Mouse (Mus musculus) layer of hippocampus, adult 2 months (tissue): ENCODE measurements around the gene Klri1. TPM values are rescaled to one million over a fixed set of nuclear protein-coding genes. Genes with fewer than 3 reads are reported as not detected.
"Not testable (repeated sequence)": the region's sequence is repeated elsewhere in the genome, so short reads cannot be mapped to it uniquely, and the experiment has no call there.

Source experiments
- DNase-seq, 2 experiments: peaks; one replicate each; pipeline ENCODE4 v3.0.0; 2022; ENCODE audit warnings: low spot score in 2 of 2
- H3K27ac ChIP-seq: fragments of 200-600 bp; 2 replicates; pipeline ENCODE4 v1.8.1; 2022
- H3K4me3 ChIP-seq: fragments of 200-600 bp; 2 replicates; pipeline ENCODE4 v1.8.1; 2022; ENCODE audit warnings: mild to moderate bottlenecking
- CTCF ChIP-seq: fragments of 200-600 bp; conservative IDR thresholded peaks from 2 replicates; pipeline ENCODE4 v1.8.1; 2022; ENCODE audit warnings: antibody characterized with exemption, mild to moderate bottlenecking, moderate library complexity
- long read RNA-seq, 2 experiments: library from polyadenylated mRNA; stranded (forward); transcript quantifications; one replicate each; pipeline ENCODE4 v2.0.0; 2021; ENCODE audit warnings: borderline mapping rate in 2 of 2
- total RNA-seq, 2 experiments: library from RNA; stranded (reverse); gene quantifications; 2 replicates each; pipeline ENCODE4 v1.2.3; 2021

The Klri1 gene
- not detected for total RNA-seq
- long read RNA-seq, experiment 1, result 0 reads
- long read RNA-seq, experiment 2, result 0 reads

- TF ChIP-seq CTCF, result no peak
- Histone ChIP-seq H3K27ac (no peak within 1 kb of the TSS), H3K4me3 (no peak within 1 kb of the TSS)
- no peak for DNase-seq
Measured at GRCm38 (mm10) chr6:129717032-129717431, at the start of gene Klri1. Gene Klri1, minus strand, starts transcription at chr6:129717132.

GRCm38 (mm10) chr6:129747654-129748032 lies 30.7 kb upstream of the Klri1 start:
- H3K4me3 ChIP-seq, result no peak overlapping the region
- no peak overlapping the region for H3K27ac ChIP-seq
- TF ChIP-seq CTCF, result no peak
- no peak for DNase-seq

- Histone ChIP-seq H3K27ac (no peak overlapping the region), H3K4me3 (no peak overlapping the region)
- TF ChIP-seq CTCF, result no peak
- no peak for DNase-seq
Measured at GRCm38 (mm10) chr6:129747016-129747653, 30.2 kb upstream of the Klri1 start.

- no peak for TF ChIP-seq CTCF
- H3K4me3 ChIP-seq, result no peak overlapping the region
- no peak for DNase-seq
- H3K27ac ChIP-seq, result no peak overlapping the region
Measured at GRCm38 (mm10) chr6:129746151-129746550, 29.2 kb upstream of the Klri1 start.

- no peak for TF ChIP-seq CTCF
- Histone ChIP-seq H3K27ac (no peak within 1 kb of the TSS), H3K4me3 (no peak within 1 kb of the TSS)
- no peak for DNase-seq
Measured at GRCm38 (mm10) chr6:129740069-129740721, 23.3 kb upstream of the Klri1 start, which contains the start of gene Klri2. Gene Klri2, minus strand, starts transcription at chr6:129740484.

- Histone ChIP-seq H3K27ac (no peak overlapping the region), H3K4me3 (no peak overlapping the region)
- DNase-seq, result no peak
- TF ChIP-seq CTCF, result no peak
Measured at GRCm38 (mm10) chr6:129736414-129736813, 19.5 kb upstream of the Klri1 start.

- Histone ChIP-seq H3K4me3 (no peak overlapping the region), H3K27ac (no peak overlapping the region)
- DNase-seq, result no peak
Measured at GRCm38 (mm10) chr6:129727237-129727636, 10.3 kb upstream of the Klri1 start.

GRCm38 (mm10) chr6:129721390-129721789 lies 4.5 kb upstream of the Klri1 start:
- no peak for TF ChIP-seq CTCF
- no peak overlapping the region for H3K27ac ChIP-seq
- DNase-seq, result no peak
- H3K4me3 ChIP-seq, result no peak overlapping the region

More at GRCm38 (mm10) chr6:129727237-129727636, 10.3 kb upstream of the Klri1 start:
- TF ChIP-seq CTCF, result no peak

- TF ChIP-seq CTCF, result no peak
- no peak overlapping the region for H3K4me3 ChIP-seq
- no peak for DNase-seq
- no peak overlapping the region for H3K27ac ChIP-seq
Measured at GRCm38 (mm10) chr6:129720487-129720886, 3.6 kb upstream of the Klri1 start.

GRCm38 (mm10) chr6:129713566-129713965 lies 3.4 kb downstream of the Klri1 start:
- Histone ChIP-seq H3K4me3 (no peak overlapping the region), H3K27ac (no peak overlapping the region)
- no peak for DNase-seq
- TF ChIP-seq CTCF, result no peak

- H3K4me3 ChIP-seq, DNase-seq, H3K27ac ChIP-seq: not testable (repeated sequence)
Measured at GRCm38 (mm10) chr6:129691436-129691835, 25.5 kb downstream of the Klri1 start.

- no peak for TF ChIP-seq CTCF
- DNase-seq, result no peak
- Histone ChIP-seq H3K27ac (no peak overlapping the region), H3K4me3 (no peak overlapping the region)
Measured at GRCm38 (mm10) chr6:129680379-129680778, 36.6 kb downstream of the Klri1 start.

GRCm38 (mm10) chr6:129678873-129679272 lies 38.1 kb downstream of the Klri1 start, which contains the start of gene Klrc1:
Gene Klrc1, minus strand, starts transcription at chr6:129678973.
- no peak for DNase-seq
- Histone ChIP-seq H3K4me3 (no peak within 1 kb of the TSS), H3K27ac (no peak within 1 kb of the TSS)
- no peak for TF ChIP-seq CTCF

GRCm38 (mm10) chr6:129661301-129661700 lies 55.6 kb downstream of the Klri1 start:
- H3K27ac ChIP-seq, DNase-seq, H3K4me3 ChIP-seq: not testable (repeated sequence)

GRCm38 (mm10) chr6:129660589-129660988 lies 56.3 kb downstream of the Klri1 start, which contains the start of gene Klrc2:
Gene Klrc2, minus strand, starts transcription at chr6:129660689.
- not testable (repeated sequence) for DNase-seq, H3K27ac ChIP-seq, H3K4me3 ChIP-seq
